Mouse (Mus musculus) cerebellum, adult 2 months (tissue): ENCODE data around the gene Ptprf. TPM values are rescaled to one million over a fixed set of nuclear protein-coding genes. Genes with fewer than 3 reads are reported as not detected.

Experiments
- DNase-seq, 2 experiments: peaks; one replicate each; pipeline ENCODE4 v3.0.0; 2021
- H3K27ac ChIP-seq: fragments of 200-500 bp; 2 replicates; pipeline ENCODE4 v1.5.1; 2012; ENCODE audit warnings: low read length, control low read depth, inconsistent platforms; ENCODE audit not compliant: insufficient read depth
- H3K27me3 ChIP-seq: fragments of 200-500 bp; 2 replicates; pipeline ENCODE4 v1.6.1; 2012; ENCODE audit warnings: inconsistent platforms, mild to moderate bottlenecking, low read length, moderate library complexity; ENCODE audit not compliant: control insufficient read depth, insufficient read depth
- H3K4me1 ChIP-seq: fragments of 200-500 bp; 2 replicates; pipeline ENCODE4 v1.6.1; 2011; ENCODE audit warnings: low read length; ENCODE audit not compliant: control insufficient read depth, insufficient read depth
- H3K4me3 ChIP-seq: fragments of 200-500 bp; replicated peaks from 2 replicates; pipeline ENCODE3; 2011; ENCODE audit warnings: mild to moderate bottlenecking, low read depth, low read length, control low read depth; ENCODE audit not compliant: insufficient read depth
- CTCF ChIP-seq: fragments of 200-500 bp; IDR thresholded peaks from 2 replicates; pipeline ENCODE4 v1.5.1; 2011; ENCODE audit warnings: low read depth, mild to moderate bottlenecking, control low read depth, low read length, moderate library complexity, borderline replicate concordance; ENCODE audit not compliant: insufficient read depth
- POLR2A ChIP-seq: fragments of 200-500 bp; IDR thresholded peaks from 2 replicates; pipeline ENCODE4 v1.6.1; 2011; ENCODE audit warnings: low read length, control low read depth, borderline replicate concordance; ENCODE audit not compliant: insufficient read depth
- whole genome bisulfite sequencing: fragments of 180-500 bp; shearing (Covaris S2); methylation state at CpG from one replicate; pipeline ENCODE4 v1.1.7; 2018; 5-methylcytosine and 5-hydroxymethylcytosine counted together
- polyA plus RNA-seq: library from polyadenylated mRNA; depleted of rRNA; stranded (reverse); fragments of >200 nt; gene quantifications from 2 replicates; pipeline ENCODE4 v1.2.3, GENCODE M21; 2012

Ptprf gene
- polyA plus RNA-seq, 1 experiment = 26.9 TPM

GRCm38 (mm10) chr4:118272258-118272657, 18.9 kb downstream of the Ptprf start:
- WGBS = 20% methylated on average over 5 of the region's 5 CpGs
- Histone ChIP-seq H3K4me3 (no peak overlapping the region), H3K27ac (no peak overlapping the region), H3K4me1 (peaks cover 22% of the 10 kb centered on the region), H3K27me3 (no peaks in the 10 kb centered on the region)
- DNase-seq = peak; percentile 58 to 73
- TF ChIP-seq POLR2A = no peak
- TF ChIP-seq CTCF = no peak

- WGBS = 88% methylated on average over 9 of the region's 9 CpGs
- H3K4me3 ChIP-seq = no peak overlapping the region
- H3K4me1 ChIP-seq = peaks cover 22% of the 10 kb centered on the region
- no peaks in the 10 kb centered on the region for H3K27me3 ChIP-seq
- DNase-seq = no peak
- TF ChIP-seq POLR2A (no peak), CTCF (no peak)
- no peak overlapping the region for H3K27ac ChIP-seq
Observed at GRCm38 (mm10) chr4:118271556-118272074, 19.6 kb downstream of the Ptprf start.

- Histone ChIP-seq H3K4me1 (peaks cover 22% of the 10 kb centered on the region), H3K27me3 (no peaks in the 10 kb centered on the region), H3K4me3 (no peak overlapping the region), H3K27ac (no peak overlapping the region)
- WGBS = 97% methylated on average over 3 of the region's 3 CpGs
- TF ChIP-seq CTCF (no peak), POLR2A (no peak)
- DNase-seq = no peak
Observed at GRCm38 (mm10) chr4:118270706-118271105, 20.5 kb downstream of the Ptprf start.

- DNase-seq = peak in 1 of 2 experiments; percentile 33
- Histone ChIP-seq H3K27ac (no peak overlapping the region), H3K4me3 (no peak overlapping the region), H3K27me3 (no peaks in the 10 kb centered on the region), H3K4me1 (peaks cover 22% of the 10 kb centered on the region)
- TF ChIP-seq POLR2A (no peak), CTCF (no peak)
- 35% methylated on average over 6 of the region's 6 CpGs for WGBS
Observed at GRCm38 (mm10) chr4:118269999-118270398, 21.2 kb downstream of the Ptprf start.

GRCm38 (mm10) chr4:118268429-118269212, 22.6 kb downstream of the Ptprf start:
- 90% methylated on average over 14 of the region's 14 CpGs for WGBS
- Histone ChIP-seq H3K27ac (no peak overlapping the region), H3K4me1 (peaks cover 22% of the 10 kb centered on the region), H3K4me3 (no peak overlapping the region), H3K27me3 (no peaks in the 10 kb centered on the region)
- no peak for TF ChIP-seq CTCF
- TF ChIP-seq POLR2A = no peak
- no peak for DNase-seq

- TF ChIP-seq POLR2A (no peak), CTCF (no peak)
- Histone ChIP-seq H3K27me3 (no peaks in the 10 kb centered on the region), H3K4me1 (peaks cover 15% of the 10 kb centered on the region), H3K4me3 (no peak overlapping the region), H3K27ac (no peak overlapping the region)
- DNase-seq = no peak
- 58% methylated on average over 15 of the region's 15 CpGs for WGBS
Observed at GRCm38 (mm10) chr4:118265557-118265956, 25.6 kb downstream of the Ptprf start.

- Histone ChIP-seq H3K27ac (no peak overlapping the region), H3K4me1 (peaks cover 10% of the 10 kb centered on the region), H3K27me3 (no peaks in the 10 kb centered on the region), H3K4me3 (no peak overlapping the region)
- no peak for DNase-seq
- TF ChIP-seq CTCF (no peak), POLR2A (no peak)
- 57% methylated on average over 13 of the region's 13 CpGs for WGBS
Observed at GRCm38 (mm10) chr4:118261771-118262473, 29.3 kb downstream of the Ptprf start.

- WGBS = 34% methylated on average over 5 of the region's 5 CpGs
- peaks cover 10% of the 10 kb centered on the region for H3K4me1 ChIP-seq
- H3K27me3 ChIP-seq = no peaks in the 10 kb centered on the region
- H3K4me3 ChIP-seq = peak overlapping the region; percentile 75
- no peak for TF ChIP-seq CTCF
- no peak for TF ChIP-seq POLR2A
- no peak for DNase-seq
- no peak overlapping the region for H3K27ac ChIP-seq
Observed at GRCm38 (mm10) chr4:118261291-118261690, 29.9 kb downstream of the Ptprf start.
